Mouse (Mus musculus) kidney, adult 9 months (tissue): Measurements from ENCODE around the gene Zkscan17.

ENCODE experiments used
- DNase-seq: peaks from one replicate; pipeline ENCODE4 v3.0.0; 2022

Zkscan17 gene

GRCm38 (mm10) chr11:59451086-59451485, 75.5 kb downstream of the Zkscan17 start, which contains the start of gene Snap47:
Gene Snap47, minus strand, starts transcription at chr11:59451186.
- DNase-seq, result no peak

DNA sequence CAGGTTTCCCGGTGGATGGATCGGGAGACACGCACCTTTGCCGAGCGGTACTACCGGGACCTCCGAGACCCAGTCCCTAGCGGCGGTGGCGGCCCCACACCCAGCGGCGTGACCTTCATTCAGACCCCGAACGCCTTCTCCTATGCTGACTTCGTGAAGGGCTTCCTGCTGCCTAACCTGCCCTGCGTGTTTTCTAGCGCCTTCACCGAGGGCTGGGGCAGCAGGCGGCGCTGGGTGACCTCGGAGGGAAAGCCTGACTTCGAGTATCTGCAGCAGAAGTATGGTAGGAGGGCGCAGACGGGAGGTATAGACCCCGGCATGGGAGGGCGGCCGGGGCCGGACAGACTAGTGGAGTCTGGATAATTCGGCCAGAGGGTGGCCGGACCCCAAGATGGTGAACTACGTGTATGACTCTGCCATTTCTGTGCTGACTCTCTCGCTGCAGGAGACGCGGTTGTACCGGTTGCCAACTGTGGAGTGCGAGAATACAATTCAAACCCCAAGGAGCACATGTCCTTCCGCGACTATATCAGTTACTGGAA, 76.2 kb downstream of the Zkscan17 start:
- DNase-seq, result no peak

DNA sequence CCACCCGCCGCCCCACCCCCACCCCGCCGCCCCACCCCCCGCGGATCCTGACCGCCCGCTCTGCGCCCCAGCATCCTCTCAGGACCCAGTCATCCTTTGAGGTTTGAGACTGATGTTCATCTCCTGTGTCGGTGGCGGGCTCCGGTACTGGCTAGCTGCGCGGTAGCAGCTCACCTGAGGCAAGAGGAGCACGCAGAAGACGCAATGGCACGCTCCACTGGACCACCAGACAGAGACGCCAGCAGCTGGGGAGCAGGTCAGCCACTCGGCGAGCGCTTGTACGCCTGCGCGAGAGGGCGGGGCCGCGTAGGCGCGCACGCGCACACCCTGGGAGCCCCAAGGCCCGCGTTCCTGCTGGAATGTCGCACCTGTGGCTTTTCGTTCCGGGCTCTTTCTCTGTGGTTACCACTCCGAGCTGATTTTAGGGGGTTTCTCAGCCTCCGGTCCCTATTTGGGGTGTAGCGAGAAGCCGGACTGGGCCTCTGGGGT, 76.8 kb downstream of the Zkscan17 start, which contains the start of gene Jmjd4:
Gene Jmjd4, plus strand, starts transcription at position 305 of the 489 bp plus-strand sequence.
- peak; percentile 94 for DNase-seq

DNA sequence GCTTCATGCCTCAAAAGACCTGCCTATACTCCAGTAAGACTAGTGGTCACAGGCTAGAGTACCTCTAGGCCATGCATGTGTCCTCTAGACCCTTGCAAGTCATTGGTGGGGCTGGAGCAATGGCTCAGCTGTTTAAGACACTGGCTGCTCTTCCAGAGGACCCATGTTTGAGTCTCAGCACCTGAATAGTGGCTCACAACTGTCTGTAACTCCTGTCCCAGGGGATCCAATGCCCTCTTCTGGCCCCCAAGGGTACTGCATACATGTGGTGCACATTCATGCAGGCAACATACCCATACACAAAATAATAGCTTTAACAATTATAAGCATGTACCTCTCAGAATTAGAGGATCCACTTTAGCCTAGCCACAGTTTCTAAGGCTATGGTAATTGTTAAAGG, 83.4 kb downstream of the Zkscan17 start:
- no peak for DNase-seq

DNA sequence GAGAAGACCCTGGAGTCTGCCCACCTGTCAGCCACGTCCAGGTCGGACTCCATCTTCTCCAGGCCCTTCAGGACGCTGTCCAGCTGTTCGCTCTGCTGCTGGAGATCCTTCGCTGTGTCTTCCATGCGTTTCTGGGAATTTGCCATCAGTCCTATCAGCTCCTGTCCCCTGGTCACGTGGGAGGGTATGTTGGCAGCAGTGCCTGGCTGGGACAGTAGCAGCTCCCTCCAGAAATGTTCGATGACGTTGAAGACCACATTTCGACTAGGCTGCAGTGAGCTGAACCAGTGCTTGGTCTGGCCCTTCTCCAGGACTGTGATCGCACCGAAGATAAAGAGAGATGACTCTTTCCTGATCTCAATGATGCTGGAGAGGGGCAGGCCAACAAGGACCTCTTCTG, 88.6 kb downstream of the Zkscan17 start:
- no peak for DNase-seq
